Mouse (Mus musculus) E14TG2a.4 (cell line): ENCODE results near the gene Basp1.

Experiments used
- CTCF ChIP-seq: conservative IDR thresholded peaks from 2 replicates; pipeline ENCODE4 v1.5.1; 2014; ENCODE audit warnings: low read length
- NANOG ChIP-seq: IDR thresholded peaks from 2 replicates; pipeline ENCODE4 v1.6.1; 2014; ENCODE audit warnings: borderline replicate concordance, low read length, mixed read lengths

DNA sequence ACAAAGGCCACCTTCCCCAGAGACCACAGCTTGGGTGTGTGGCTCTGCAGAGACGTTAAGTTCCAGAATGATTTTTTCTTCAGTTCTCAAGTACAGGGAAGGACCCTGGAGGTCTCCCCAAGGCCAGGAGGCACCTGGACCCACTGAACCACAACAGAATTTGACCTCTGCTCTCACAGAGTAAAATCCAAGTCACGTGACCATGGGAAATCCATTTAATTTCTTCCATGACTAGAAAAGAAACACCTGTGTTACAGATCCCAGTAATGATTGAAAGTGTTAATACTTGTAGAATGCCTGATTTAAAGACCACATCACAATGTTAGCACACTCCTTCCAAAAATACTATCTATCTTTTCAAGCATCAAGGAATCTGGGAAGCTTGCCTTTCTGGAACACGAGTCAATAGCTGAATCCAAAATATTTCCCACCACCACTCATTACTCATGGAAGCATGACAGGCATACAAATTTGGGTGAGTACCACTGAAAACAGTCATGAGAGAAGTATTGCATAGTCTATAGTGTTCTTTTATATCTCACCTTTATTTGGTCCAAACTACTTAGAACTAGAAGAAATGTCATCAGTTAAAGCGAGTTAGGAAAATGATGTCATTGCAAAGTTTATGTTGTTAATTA, 35.3 kb upstream of the Basp1 start:
- no peak for TF ChIP-seq CTCF
- TF ChIP-seq NANOG: no peak
